Mouse (Mus musculus) bone marrow macrophage, adult 2 months (primary cell): ENCODE measurements at regions not wholly inside any gene's neighbourhood (a gene's known extent, or its start where the extent isn't known, plus 50 kb on each side); places are given as distances from the start of the nearest gene placed in this dataset.

ENCODE experiments used
- H3K27ac ChIP-seq: 2 replicates; pipeline ENCODE4 v1.5.1; 2012; ENCODE audit warnings: low read depth, low read length; ENCODE audit not compliant: insufficient read depth
- H3K4me1 ChIP-seq: 2 replicates; pipeline ENCODE4 v1.6.1; 2012; ENCODE audit warnings: low read length; ENCODE audit not compliant: control insufficient read depth, insufficient read depth
- H3K4me3 ChIP-seq: 2 replicates; pipeline ENCODE4 v1.5.1; 2012; ENCODE audit warnings: mild to moderate bottlenecking, low read length, moderate library complexity; ENCODE audit not compliant: insufficient read depth
- CTCF ChIP-seq: IDR thresholded peaks from 2 replicates; pipeline ENCODE4 v1.5.1; 2012; ENCODE audit warnings: low read depth, mild to moderate bottlenecking, low read length, moderate library complexity
- POLR2A ChIP-seq: IDR thresholded peaks from 2 replicates; pipeline ENCODE4 v1.6.1; 2012; ENCODE audit warnings: mild to moderate bottlenecking, low read depth, low read length, borderline replicate concordance

DNA sequence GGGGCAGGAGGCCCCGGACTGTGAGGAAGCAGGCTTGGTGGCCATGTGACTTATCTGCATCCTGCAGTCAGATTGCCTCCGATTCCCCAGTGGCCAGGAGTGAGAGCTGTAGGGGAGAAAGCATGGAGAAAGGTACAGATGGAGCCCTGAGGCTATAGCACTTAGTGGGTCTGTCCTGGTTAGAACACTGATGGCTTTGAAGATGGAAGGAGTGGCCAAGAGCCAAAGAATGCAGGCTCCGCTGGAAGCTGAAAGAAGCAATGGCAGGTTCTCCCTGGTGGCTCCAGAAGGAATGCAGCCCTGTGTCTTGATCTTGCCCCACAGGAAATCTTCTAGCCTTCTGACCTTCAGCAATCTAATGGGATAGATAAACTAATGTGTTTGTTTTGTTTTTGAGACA is 926.3 kb downstream of the 4930447A16Rik start:
- TF ChIP-seq CTCF: no peak
- no peak for TF ChIP-seq POLR2A
- no peaks in the 10 kb centered on the region for H3K4me1 ChIP-seq
- H3K27ac ChIP-seq: no peak overlapping the region
- no peak overlapping the region for H3K4me3 ChIP-seq

DNA sequence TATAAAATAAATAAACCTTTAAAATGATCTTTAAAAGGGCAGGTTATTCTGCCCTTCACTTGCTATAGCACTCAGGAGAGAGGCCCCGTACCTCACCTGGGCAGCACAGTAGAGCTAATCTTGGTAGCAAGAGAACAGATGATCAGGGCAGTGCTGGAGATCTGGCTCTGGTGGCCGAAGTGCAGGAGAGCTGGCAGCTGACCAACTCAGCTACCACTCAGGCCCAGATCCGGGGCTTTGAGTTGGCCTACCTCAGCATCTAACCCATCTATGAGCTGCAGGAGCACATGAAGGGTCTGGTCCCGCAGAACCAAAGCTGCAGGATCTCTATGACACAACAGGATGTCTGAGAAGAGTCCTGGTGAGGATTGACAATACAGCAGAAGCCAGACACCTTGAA is 928.0 kb downstream of the 4930447A16Rik start:
- no peak overlapping the region for H3K27ac ChIP-seq
- TF ChIP-seq POLR2A (no peak), CTCF (no peak)
- H3K4me1 ChIP-seq: no peaks in the 10 kb centered on the region
- H3K4me3 ChIP-seq: no peak overlapping the region

DNA sequence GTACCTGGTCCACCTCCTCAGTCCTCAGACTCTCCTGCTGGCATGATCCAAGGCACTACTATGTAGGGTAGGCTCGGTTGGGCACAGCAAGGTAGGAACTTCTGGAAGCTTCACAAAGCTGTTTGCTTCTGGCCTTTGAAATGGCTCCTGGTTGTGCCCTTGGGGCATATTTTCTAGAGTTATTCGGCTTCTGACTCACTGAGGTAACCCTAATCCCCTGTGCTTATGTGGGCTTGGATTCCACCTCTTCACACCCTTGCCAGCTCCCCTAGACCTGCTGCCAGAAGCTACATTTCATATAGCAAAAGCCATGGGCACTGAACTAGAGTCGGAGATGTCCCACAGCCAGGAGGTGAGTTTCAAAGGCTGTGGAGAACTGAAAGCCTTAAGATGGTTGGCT is 933.7 kb downstream of the 4930447A16Rik start:
- no peak overlapping the region for H3K27ac ChIP-seq
- H3K4me3 ChIP-seq: no peak overlapping the region
- TF ChIP-seq CTCF: no peak
- TF ChIP-seq POLR2A: no peak
- no peaks in the 10 kb centered on the region for H3K4me1 ChIP-seq

DNA sequence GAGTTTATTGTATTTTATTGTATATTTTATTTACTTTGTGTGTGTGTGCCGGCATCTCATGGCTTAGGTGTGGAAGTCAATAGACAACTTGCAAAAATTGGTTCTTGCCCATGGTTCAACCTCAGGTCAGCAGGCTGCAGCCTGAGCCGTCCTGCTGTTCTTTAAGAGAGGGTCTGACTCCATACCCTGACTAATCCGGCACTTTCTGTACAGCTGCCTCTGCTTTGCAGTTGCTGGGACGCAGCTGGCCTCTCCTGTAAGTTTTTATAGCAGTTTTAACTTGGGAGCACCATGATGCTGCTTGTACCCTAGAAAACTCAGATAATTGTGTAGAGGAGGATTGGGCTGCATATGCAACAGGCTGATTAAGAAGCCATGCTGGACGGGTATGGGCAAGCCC is 938.2 kb downstream of the 4930447A16Rik start:
- Histone ChIP-seq H3K4me1 (no peaks in the 10 kb centered on the region), H3K4me3 (no peak overlapping the region), H3K27ac (no peak overlapping the region)
- no peak for TF ChIP-seq CTCF
- TF ChIP-seq POLR2A: no peak

DNA sequence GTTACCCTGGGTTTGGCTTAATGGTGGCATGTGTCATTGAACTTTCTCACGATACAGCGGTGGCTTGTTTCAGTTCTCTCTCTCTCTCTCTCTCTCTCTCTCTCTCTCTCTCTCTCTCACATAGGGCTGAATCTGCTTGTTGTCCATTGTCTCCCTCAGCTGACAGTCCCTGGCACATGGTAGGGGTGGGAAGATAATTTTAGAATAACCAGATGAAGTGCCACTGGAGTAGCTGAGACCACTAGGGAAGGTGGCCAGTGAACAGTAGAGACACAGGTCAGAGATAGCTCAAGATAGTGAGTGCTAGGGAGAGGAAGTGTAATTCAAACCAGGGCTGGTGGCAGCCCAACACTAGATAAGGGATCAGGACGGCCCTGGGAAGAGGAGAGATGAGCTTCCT is 938.7 kb downstream of the 4930447A16Rik start:
- Histone ChIP-seq H3K27ac (no peak overlapping the region), H3K4me3 (no peak overlapping the region), H3K4me1 (no peaks in the 10 kb centered on the region)
- no peak for TF ChIP-seq CTCF
- TF ChIP-seq POLR2A: no peak

DNA sequence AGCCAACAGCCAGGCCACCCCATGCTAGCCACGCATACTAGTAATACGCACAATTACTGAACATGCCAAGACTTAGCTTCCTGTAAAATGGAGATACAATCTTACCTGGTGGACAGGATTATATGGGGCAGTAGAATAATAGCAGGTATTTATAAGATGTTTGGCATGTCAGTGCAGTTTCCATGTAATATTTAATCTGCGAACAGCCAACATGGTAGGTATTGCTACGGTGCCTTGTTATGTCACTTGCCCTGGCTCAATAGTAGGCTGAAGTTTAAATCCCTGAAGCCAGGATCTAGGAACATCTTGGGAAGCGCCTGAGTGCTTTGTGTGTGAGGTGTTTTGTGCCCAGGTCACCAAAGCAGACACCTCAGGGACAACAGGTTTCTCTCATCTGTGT is 942.3 kb downstream of the 4930447A16Rik start:
- no peak overlapping the region for H3K27ac ChIP-seq
- TF ChIP-seq POLR2A: no peak
- no peak for TF ChIP-seq CTCF
- no peak overlapping the region for H3K4me3 ChIP-seq
- peaks cover 19% of the 10 kb centered on the region for H3K4me1 ChIP-seq

DNA sequence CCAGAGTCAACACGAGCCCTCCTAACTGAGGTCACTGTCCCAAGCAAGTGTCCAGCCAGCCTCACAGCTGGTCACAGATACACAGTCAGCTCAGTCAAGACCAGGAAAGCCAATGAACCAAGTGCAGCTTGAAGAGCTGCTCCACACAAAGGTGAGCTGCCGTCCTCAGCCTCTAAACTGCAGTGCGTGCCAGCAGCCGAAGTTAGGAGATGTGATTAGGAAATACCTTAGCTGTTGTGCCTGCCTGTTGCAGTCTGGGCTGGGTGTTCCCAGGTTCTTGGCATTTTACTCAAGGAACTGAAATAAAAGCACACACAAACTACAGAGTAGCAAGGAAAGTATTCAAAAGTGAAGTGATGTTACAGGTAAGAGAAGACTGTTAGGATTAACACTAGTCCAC is 942.9 kb downstream of the 4930447A16Rik start:
- H3K4me3 ChIP-seq: no peak overlapping the region
- TF ChIP-seq CTCF: no peak
- TF ChIP-seq POLR2A: no peak
- H3K4me1 ChIP-seq: peaks cover 22% of the 10 kb centered on the region

DNA sequence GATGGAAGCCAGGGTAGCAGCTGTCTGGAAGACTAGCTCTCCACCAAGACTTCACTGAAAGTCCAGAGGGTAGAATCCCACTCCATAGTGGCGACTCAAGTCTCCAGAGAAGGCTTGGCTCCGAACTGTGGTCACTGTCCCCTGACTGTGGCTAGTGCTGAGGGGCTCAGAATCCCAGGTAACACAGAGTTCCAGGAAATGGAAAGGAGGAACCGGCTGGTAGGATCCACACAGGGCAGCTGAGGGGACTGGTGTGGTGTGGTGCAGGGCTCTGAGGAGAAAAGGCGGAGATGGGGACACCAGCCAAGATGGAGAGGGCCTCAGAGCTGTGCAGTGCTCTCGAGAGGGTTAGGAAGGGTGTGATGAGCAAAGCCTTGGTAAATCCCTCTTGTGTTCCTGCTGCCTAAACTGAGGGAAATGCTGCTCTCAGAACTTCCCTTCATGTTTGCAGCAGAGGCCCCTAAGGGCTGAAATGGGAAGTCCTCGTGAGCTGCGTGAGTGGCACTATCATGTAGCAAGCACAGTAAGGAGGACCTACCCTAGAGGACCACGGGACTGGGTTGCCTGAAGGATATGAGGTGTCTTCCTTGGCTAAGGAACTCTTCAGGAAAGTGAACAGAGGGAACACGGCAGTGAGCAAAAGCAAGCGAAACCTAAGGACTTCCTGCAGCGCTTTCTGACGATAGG is 946.2 kb downstream of the 4930447A16Rik start:
- TF ChIP-seq POLR2A: no peak
- TF ChIP-seq CTCF: no peak
- peak overlapping the region; percentile 39 for H3K27ac ChIP-seq
- peaks cover 39% of the 10 kb centered on the region for H3K4me1 ChIP-seq

More for the DNA sequence above, 942.9 kb downstream of the 4930447A16Rik start:
- no peak overlapping the region for H3K27ac ChIP-seq

DNA sequence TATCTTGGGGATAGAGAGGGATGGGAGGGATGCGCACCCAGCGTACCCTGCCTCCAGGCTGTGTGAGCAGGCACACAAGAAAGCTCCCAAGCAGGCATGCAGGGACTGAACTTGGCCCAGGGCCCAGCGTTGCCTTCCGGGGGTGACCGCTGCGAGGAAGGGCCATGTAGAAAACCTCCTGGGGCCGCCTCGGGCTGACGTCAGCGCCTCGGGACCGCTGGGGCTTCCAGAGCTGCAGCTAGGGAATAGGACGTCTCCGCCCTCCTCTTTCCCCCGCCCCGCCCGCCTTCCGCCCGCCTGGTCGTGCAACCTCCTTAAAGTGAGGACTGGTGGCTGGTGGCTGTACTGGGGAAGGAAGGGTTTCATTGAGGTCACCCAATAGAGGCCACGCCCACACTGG is 948.4 kb downstream of the 4930447A16Rik start:
- no peak for TF ChIP-seq CTCF
- no peak for TF ChIP-seq POLR2A
- peaks cover 39% of the 10 kb centered on the region for H3K4me1 ChIP-seq
- peak overlapping the region; percentile 44 for H3K27ac ChIP-seq
- peak overlapping the region; percentile 3; the same call in 1 of the 2 replicates for H3K4me3 ChIP-seq

More for the DNA sequence above, 946.2 kb downstream of the 4930447A16Rik start:
- no peak overlapping the region for H3K4me3 ChIP-seq

DNA sequence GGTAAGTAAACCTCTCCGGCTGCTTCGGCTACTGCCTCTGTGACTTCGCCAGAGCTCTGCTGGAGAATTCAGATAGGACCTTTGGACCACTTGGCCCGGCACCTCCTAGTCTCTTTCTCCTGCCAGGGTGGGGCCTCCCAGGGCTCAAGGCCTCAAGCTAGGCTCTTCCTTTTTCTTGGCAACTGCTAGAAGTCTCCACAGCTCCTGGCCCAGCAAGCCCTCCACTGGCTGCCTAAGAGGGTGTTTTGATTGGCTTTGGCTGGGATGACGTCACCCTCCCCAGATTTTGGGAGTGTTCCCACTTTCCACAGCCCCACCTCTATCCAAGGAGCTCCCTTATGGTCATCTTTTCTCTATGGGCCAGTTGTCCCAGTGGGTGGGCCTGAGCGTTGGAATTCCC is 949.4 kb downstream of the 4930447A16Rik start:
- no peak overlapping the region for H3K4me3 ChIP-seq
- TF ChIP-seq POLR2A: no peak
- no peak for TF ChIP-seq CTCF
- peaks cover 39% of the 10 kb centered on the region for H3K4me1 ChIP-seq
- peak overlapping the region; percentile 60 for H3K27ac ChIP-seq

DNA sequence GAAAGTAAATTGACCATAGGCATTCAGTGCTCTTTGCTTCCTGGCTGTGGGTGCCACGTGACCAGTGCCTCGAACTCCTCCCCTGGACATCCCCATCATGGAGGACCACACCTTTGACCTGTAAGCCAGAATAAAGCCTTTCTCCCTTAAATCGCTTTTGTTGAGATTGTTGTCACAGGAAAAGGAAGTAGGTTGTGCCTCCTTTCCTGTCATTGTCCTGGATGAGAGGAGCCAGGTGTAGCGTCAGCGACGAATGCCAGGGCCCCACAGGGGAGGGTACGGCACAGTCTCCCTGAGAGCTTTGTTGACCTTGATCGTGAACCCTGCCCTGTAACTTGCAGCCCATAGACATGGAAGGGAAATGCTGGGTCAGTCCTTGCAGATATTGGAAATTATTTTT is 952.8 kb downstream of the 4930447A16Rik start:
- Histone ChIP-seq H3K27ac (no peak overlapping the region), H3K4me3 (no peak overlapping the region), H3K4me1 (peaks cover 28% of the 10 kb centered on the region)
- TF ChIP-seq POLR2A (no peak), CTCF (no peak)

DNA sequence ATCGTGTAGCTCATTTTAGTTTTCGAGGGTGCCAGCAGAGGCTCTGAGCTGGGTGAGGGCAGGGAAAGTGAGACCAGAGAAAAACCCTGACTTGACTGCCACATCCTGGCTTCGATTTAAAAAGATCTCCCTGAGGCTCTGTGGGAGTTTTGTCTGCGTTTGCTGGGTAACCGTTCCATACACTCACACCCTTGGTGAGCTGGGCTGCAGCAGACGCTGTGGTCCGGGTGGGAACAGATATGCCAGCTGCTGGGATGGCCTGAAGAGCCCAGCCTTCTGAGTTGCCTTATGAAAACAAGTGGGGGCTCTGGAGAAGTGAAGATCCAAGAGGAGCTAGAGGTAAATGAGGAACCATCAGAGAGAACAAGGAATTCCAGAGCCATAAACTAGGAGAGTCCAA is 962.3 kb downstream of the 4930447A16Rik start:
- peaks cover 22% of the 10 kb centered on the region for H3K4me1 ChIP-seq
- TF ChIP-seq CTCF (no peak), POLR2A (no peak)

More for the DNA sequence above, 962.3 kb downstream of the 4930447A16Rik start:
- H3K4me3 ChIP-seq: no peak overlapping the region
- H3K27ac ChIP-seq: no peak overlapping the region
